Mouse (Mus musculus) embryonic fibroblast, embryonic 13.5 days (primary cell): ENCODE measurements around the gene Lctl.

ENCODE experiments used
- CTCF ChIP-seq: IDR thresholded peaks from 2 replicates; pipeline ENCODE4 v1.5.1; 2011; ENCODE audit warnings: mild to moderate bottlenecking, control low read depth, low read length, moderate library complexity, borderline replicate concordance; ENCODE audit not compliant: insufficient read depth
- POLR2A ChIP-seq: IDR thresholded peaks from 2 replicates; pipeline ENCODE4 v1.6.1; 2011; ENCODE audit warnings: low read depth, mild to moderate bottlenecking, control low read depth, low read length, moderate library complexity

GRCm38 (mm10) chr9:64114646-64115045 lies 2.3 kb upstream of the Lctl start:
- no peak for TF ChIP-seq CTCF
- TF ChIP-seq POLR2A: no peak
